Mouse (Mus musculus) bone marrow, adult 2 months (tissue): ENCODE results near the gene Atp2b2. TPM values are rescaled to one million over a fixed set of nuclear protein-coding genes. Genes with fewer than 3 reads are reported as not detected.

Experiments used
- H3K27ac ChIP-seq: fragments of 200-500 bp; 2 replicates; pipeline ENCODE4 v1.5.1; 2012; ENCODE audit warnings: low read depth, mild to moderate bottlenecking, control low read depth, inconsistent platforms, low read length; ENCODE audit not compliant: control insufficient read depth, poor library complexity, insufficient read depth
- H3K4me1 ChIP-seq: fragments of 200-500 bp; 2 replicates; pipeline ENCODE4 v1.6.1; 2011; ENCODE audit warnings: low read length; ENCODE audit not compliant: control insufficient read depth, insufficient read depth
- H3K4me3 ChIP-seq: fragments of 200-500 bp; replicated peaks from 2 replicates; pipeline ENCODE3; 2011; ENCODE audit warnings: mild to moderate bottlenecking, low read depth, low read length, control low read depth; ENCODE audit not compliant: control insufficient read depth
- CTCF ChIP-seq: fragments of 200-500 bp; IDR thresholded peaks from 2 replicates; pipeline ENCODE4 v1.5.1; 2011; ENCODE audit warnings: low read length, control low read depth; ENCODE audit not compliant: control insufficient read depth, insufficient read depth
- POLR2A ChIP-seq: fragments of 200-500 bp; IDR thresholded peaks from 2 replicates; pipeline ENCODE4 v1.6.1; 2011; ENCODE audit warnings: low read depth, mild to moderate bottlenecking, control low read depth, low read length, borderline replicate concordance; ENCODE audit not compliant: control insufficient read depth
- WGBS: fragments of 180-500 bp; shearing (Covaris S2); methylation state at CpG from one replicate; pipeline ENCODE4 v1.1.7; 2018; 5-methylcytosine and 5-hydroxymethylcytosine counted together
- polyA plus RNA-seq: library from polyadenylated mRNA; stranded (reverse); fragments of >200 nt; gene quantifications from 2 replicates; pipeline ENCODE4 v1.2.4, GENCODE M21; 2011; ENCODE audit warnings: low replicate concordance; ENCODE audit not compliant: missing spikeins, insufficient read depth, insufficient read length

The Atp2b2 gene
- polyA plus RNA-seq, 1 experiment, result 0.92 TPM

DNA sequence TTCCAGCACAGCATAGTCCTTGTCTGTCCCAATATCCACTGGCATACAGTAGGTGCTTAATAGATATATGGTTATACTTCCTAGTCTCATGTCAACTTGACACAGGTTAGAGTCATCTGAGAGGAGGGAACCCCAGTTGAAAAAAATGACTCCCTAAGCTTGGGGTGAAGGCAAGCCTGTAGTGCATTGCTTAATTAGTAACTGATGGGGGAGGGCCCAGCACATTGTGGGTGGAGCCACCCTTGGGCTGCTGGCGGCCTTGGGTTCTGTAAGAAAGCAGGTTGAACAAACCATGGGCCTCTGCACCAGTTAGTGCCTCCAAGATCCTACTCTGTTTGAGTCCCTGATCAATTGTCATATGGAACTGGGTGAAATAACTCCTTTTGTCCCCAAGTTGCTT, 231.0 kb downstream of the Atp2b2 start:
- WGBS, result 17% methylated on average over 1 of the region's 1 CpGs
- TF ChIP-seq CTCF (no peak), POLR2A (no peak)
- peaks cover under 1% of the 10 kb centered on the region for H3K4me1 ChIP-seq
- no peak overlapping the region for H3K4me3 ChIP-seq
- H3K27ac ChIP-seq, result no peak overlapping the region

- H3K4me1 ChIP-seq, result no peaks in the 10 kb centered on the region; the same call in 1 of the 2 replicates
- TF ChIP-seq CTCF (no peak), POLR2A (no peak)
- H3K27ac ChIP-seq, result no peak overlapping the region
- H3K4me3 ChIP-seq, result no peak overlapping the region
- 60% methylated on average over 4 of the region's 4 CpGs for WGBS
Measured at GRCm38 (mm10) chr6:113810667-113811066, 231.7 kb downstream of the Atp2b2 start.

- WGBS, result 72% methylated on average over 5 of the region's 5 CpGs
- no peak overlapping the region for H3K27ac ChIP-seq
- H3K4me3 ChIP-seq, result no peak overlapping the region
- H3K4me1 ChIP-seq, result no peaks in the 10 kb centered on the region
- no peak for TF ChIP-seq POLR2A
- TF ChIP-seq CTCF, result no peak
Measured at GRCm38 (mm10) chr6:113806241-113806640, 236.2 kb downstream of the Atp2b2 start.

- Histone ChIP-seq H3K27ac (no peak overlapping the region), H3K4me3 (no peak overlapping the region)
- no peak for TF ChIP-seq POLR2A
- no peak for TF ChIP-seq CTCF
Measured at GRCm38 (mm10) chr6:113801233-113801632, 241.2 kb downstream of the Atp2b2 start.

DNA sequence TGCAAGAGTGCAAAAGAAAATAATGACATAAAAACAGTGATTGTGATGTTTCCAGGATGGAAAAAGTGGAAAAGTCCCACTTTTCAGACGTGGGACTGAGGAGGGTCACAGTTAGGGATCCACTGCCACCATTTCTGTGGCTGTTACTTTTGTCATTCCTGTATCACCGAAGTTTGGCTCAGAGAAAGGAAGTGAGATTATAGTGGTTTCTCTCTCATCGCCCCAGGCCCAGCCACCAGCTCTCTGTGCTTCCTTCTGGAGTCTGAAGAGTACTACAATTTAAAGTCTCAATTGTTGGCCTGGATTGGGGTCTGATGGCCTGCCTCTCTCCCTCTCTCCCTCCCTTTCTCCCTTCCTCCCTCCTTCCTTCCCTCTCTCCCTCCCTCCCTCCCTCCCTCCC, 242.5 kb downstream of the Atp2b2 start:
- H3K27ac ChIP-seq, result no peak overlapping the region
- 16% methylated on average over 3 of the region's 3 CpGs for WGBS

More at GRCm38 (mm10) chr6:113801233-113801632, 241.2 kb downstream of the Atp2b2 start:
- H3K4me1 ChIP-seq, result no peaks in the 10 kb centered on the region

DNA sequence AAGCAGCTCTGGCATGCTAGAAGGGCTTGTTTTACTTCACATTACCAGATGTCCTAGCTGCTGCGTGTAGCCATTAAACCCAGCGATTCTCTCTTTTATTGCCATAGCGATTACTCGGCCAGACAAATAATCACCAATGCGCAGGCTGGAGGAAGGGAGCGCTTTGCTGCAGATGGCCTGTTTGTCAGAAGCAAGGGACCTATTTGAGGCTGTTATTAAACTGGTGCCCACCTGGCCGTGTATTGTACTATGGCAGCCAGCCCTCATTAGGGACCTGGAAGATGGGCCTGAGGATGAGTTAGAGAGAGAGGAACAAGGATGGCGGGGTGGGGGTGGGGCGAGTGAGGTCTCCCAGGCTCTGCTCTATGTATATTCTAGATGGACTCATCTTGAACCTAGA, 243.1 kb downstream of the Atp2b2 start:
- no peak for TF ChIP-seq CTCF
- no peak for TF ChIP-seq POLR2A
- Histone ChIP-seq H3K27ac (no peak overlapping the region), H3K4me3 (no peak overlapping the region), H3K4me1 (no peaks in the 10 kb centered on the region)
- 86% methylated on average over 9 of the region's 9 CpGs for WGBS

More for the DNA sequence above, 242.5 kb downstream of the Atp2b2 start:
- no peaks in the 10 kb centered on the region for H3K4me1 ChIP-seq
- no peak for TF ChIP-seq CTCF
- no peak for TF ChIP-seq POLR2A
- no peak overlapping the region for H3K4me3 ChIP-seq

- Histone ChIP-seq H3K4me1 (no peaks in the 10 kb centered on the region), H3K27ac (no peak overlapping the region), H3K4me3 (no peak overlapping the region)
- 58% methylated on average over 2 of the region's 2 CpGs for WGBS
- TF ChIP-seq POLR2A (no peak), CTCF (no peak)
Measured at GRCm38 (mm10) chr6:113798921-113799320, 243.5 kb downstream of the Atp2b2 start.

GRCm38 (mm10) chr6:113795241-113795702, 247.1 kb downstream of the Atp2b2 start:
- TF ChIP-seq CTCF, result no peak
- no peak for TF ChIP-seq POLR2A
- H3K4me3 ChIP-seq, result no peak overlapping the region
- no peak overlapping the region for H3K27ac ChIP-seq
- WGBS, result 48% methylated on average over 4 of the region's 4 CpGs
- H3K4me1 ChIP-seq, result no peaks in the 10 kb centered on the region

- no peak overlapping the region for H3K27ac ChIP-seq
- TF ChIP-seq POLR2A, result no peak
- TF ChIP-seq CTCF, result no peak
- no peaks in the 10 kb centered on the region for H3K4me1 ChIP-seq
- 56% methylated on average over 5 of the region's 5 CpGs for WGBS
- H3K4me3 ChIP-seq, result no peak overlapping the region
Measured at GRCm38 (mm10) chr6:113792368-113792767, 250.0 kb downstream of the Atp2b2 start.
